Mouse (Mus musculus): ENCODE results near the gene Naif1. TPM values are rescaled to one million over a fixed set of nuclear protein-coding genes. Genes with fewer than 3 reads are reported as not detected.
A peak's percentile ranks its signal among the peaks of the same experiment; 100 is the strongest.

The Naif1 gene
- polyA plus RNA-seq (2015; fragmentation: Nextera tagmentation; extraction: Ambion mirVana), result 6.5 and 6.8 TPM in 2 replicates

- H3K27ac ChIP-seq (ENCODE audit: low read length), result peak within 1 kb of the TSS; percentile 98
- 69% methylated on average over 15 of the region's 15 CpGs for WGBS
- H3K4me2 ChIP-seq (ENCODE audit: low read depth, low read length), result peak within 1 kb of the TSS; percentile 68
- H3K4me3 ChIP-seq (ENCODE audit: low read length), result peak within 1 kb of the TSS; percentile 80
- H3K27me3 ChIP-seq (ENCODE audit: control insufficient read depth, insufficient read depth, low read depth, low read length), result no peaks in the 10 kb centered on the region
- H3K4me1 ChIP-seq (replicated peaks; ENCODE audit: control insufficient read depth, insufficient read depth, low read length), result peaks cover 27% of the 10 kb centered on the region
- ATAC-seq (ENCODE audit: low read depth), result no peak
- H3K36me3 ChIP-seq (ENCODE audit: control insufficient read depth, insufficient read depth, low read length), result no peaks in the 10 kb centered on the region
- no peaks in the 10 kb centered on the region for H3K9me3 ChIP-seq (ENCODE audit: control insufficient read depth, low read length)
- peak within 1 kb of the TSS; percentile 81 for H3K9ac ChIP-seq (ENCODE audit: low read length)
Observed at GRCm38 (mm10) chr2:32449761-32450754, at the start of gene Naif1. Gene Naif1, plus strand, starts transcription at chr2:32450457.

DNA sequence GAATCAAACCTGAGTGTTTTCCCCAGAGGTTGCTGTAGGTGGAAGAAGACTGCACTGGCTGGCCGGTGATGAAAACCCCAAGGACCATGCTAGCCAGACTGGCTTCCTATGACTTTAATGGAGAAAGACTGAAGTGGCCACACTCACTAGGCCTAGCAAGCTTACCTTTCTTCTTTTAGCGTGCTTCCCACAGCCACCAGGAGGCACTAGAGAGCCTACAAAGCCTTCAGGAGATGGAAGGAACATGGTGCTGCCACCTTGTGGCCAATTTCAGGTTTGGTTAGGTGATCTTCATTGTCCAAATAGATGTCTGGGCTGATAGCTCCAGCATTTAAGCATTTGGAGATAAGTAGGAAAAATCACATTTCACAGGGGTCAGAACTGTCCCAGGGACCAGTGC, 45.6 kb upstream of the Naif1 start:
- H3K9me3 ChIP-seq (ENCODE audit: control insufficient read depth, low read length), result no peaks in the 10 kb centered on the region
- H3K4me3 ChIP-seq (ENCODE audit: low read length), result no peak overlapping the region
- H3K27me3 ChIP-seq (ENCODE audit: control insufficient read depth, insufficient read depth, low read depth, low read length), result no peaks in the 10 kb centered on the region
- H3K36me3 ChIP-seq (ENCODE audit: control insufficient read depth, insufficient read depth, low read length), result peaks cover 11% of the 10 kb centered on the region; the same call in 1 of the 2 replicates
- no peak overlapping the region for H3K4me2 ChIP-seq (ENCODE audit: low read depth, low read length)
- no peak overlapping the region for H3K9ac ChIP-seq (ENCODE audit: low read length)
- ATAC-seq (ENCODE audit: low read depth), result peak; percentile 29; the same call in 1 of the 2 replicates
- H3K4me1 ChIP-seq (replicated peaks; ENCODE audit: control insufficient read depth, insufficient read depth, low read length), result peaks cover 3% of the 10 kb centered on the region; the same call in 1 of the 2 replicates
- WGBS, result 18% methylated on average over 2 of the region's 2 CpGs
- no peak overlapping the region for H3K27ac ChIP-seq (ENCODE audit: low read length)

GRCm38 (mm10) chr2:32407144-32407824, 43.0 kb upstream of the Naif1 start:
- H3K4me1 ChIP-seq (replicated peaks; ENCODE audit: control insufficient read depth, insufficient read depth, low read length), result peaks cover 3% of the 10 kb centered on the region; the same call in 1 of the 2 replicates
- H3K4me2 ChIP-seq (ENCODE audit: low read depth, low read length), result no peak overlapping the region
- no peak for ATAC-seq (ENCODE audit: low read depth)
- no peak overlapping the region for H3K9ac ChIP-seq (ENCODE audit: low read length)
- no peak overlapping the region for H3K4me3 ChIP-seq (ENCODE audit: low read length)
- no peaks in the 10 kb centered on the region; the same call in 1 of the 2 replicates for H3K36me3 ChIP-seq (ENCODE audit: control insufficient read depth, insufficient read depth, low read length)
- WGBS, result 80% methylated on average over 7 of the region's 7 CpGs
- H3K27ac ChIP-seq (ENCODE audit: low read length), result no peak overlapping the region
- no peaks in the 10 kb centered on the region for H3K27me3 ChIP-seq (ENCODE audit: control insufficient read depth, insufficient read depth, low read depth, low read length)
- no peaks in the 10 kb centered on the region for H3K9me3 ChIP-seq (ENCODE audit: control insufficient read depth, low read length)

DNA sequence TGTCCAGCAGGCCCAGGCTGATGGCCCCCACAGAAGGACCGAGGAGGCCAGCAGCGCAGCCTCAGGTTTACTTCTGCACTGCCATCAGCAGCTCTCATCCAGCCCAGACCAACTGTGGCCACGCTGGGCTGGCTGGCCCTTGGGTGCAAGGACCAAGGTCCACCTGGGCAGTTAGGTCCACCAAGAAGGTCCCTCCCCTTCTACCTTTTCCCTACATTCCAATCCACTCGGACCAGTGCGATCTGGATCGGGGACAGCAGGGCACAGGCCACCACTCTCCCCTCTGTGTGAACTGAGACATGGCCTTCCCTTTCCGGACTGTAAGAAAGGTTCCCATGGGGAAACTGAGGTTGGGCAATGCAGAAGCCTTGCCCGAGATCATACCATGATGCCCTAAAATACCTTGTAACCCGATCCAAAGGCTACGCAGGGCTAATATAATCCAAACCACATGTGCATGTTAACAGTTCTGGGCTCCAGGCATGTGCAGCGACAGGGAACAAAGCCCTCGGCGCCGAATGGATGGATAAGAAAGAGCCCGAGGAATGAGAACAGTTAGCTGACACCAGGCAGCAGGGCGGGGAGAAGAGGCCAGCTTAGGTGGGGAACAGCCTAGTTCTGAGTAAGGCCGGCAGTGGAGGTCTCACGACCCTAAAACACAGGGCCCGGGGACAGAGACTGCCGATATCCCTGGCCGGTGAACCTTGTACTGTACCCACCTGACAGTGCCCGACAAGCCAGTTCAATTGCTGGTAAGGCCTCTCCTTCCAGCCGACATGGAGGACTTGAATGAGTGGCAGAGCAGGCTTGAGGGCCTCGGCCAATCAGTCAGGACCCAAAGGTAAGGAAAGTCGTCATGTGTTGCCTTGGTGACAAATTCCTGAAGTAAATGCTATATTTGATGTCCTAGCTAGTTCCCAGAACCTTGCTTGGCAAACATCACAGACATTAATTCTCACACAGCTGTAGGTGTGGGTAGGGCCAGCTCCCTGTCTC, 41.5 kb upstream of the Naif1 start:
- no peak overlapping the region for H3K4me2 ChIP-seq (ENCODE audit: low read depth, low read length)
- H3K4me1 ChIP-seq (replicated peaks; ENCODE audit: control insufficient read depth, insufficient read depth, low read length), result peaks cover 3% of the 10 kb centered on the region; the same call in 1 of the 2 replicates
- peak overlapping the region; percentile 46; the same call in 1 of the 2 replicates for H3K9ac ChIP-seq (ENCODE audit: low read length)
- peak; percentile 63 for ATAC-seq (ENCODE audit: low read depth)
- no peaks in the 10 kb centered on the region for H3K9me3 ChIP-seq (ENCODE audit: control insufficient read depth, low read length)
- 50% methylated on average over 25 of the region's 25 CpGs for WGBS
- no peaks in the 10 kb centered on the region for H3K27me3 ChIP-seq (ENCODE audit: control insufficient read depth, insufficient read depth, low read depth, low read length)
- H3K27ac ChIP-seq (ENCODE audit: low read length), result peak overlapping the region; percentile 52
- H3K4me3 ChIP-seq (ENCODE audit: low read length), result no peak overlapping the region
- no peaks in the 10 kb centered on the region; the same call in 1 of the 2 replicates for H3K36me3 ChIP-seq (ENCODE audit: control insufficient read depth, insufficient read depth, low read length)

DNA sequence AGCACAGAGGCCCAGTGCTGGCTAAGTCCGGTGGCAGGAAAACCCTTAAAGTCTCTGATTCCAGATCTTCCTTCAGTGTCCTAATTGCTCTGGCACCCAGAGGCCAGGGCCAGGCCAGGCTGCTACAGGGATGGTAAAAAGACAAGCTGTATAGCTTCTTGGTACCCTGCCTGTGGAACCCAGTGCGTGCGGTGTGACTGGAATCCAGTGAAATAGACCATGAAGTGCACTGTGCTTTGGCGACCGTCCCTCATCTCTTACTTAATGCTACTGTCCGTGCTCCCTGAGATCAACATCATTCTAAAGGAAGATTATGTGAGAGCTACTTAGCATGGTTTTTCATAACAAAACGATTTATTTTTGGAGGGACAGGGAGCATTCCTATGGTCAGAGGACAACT, 38.9 kb upstream of the Naif1 start:
- Histone ChIP-seq H3K27me3 (ENCODE audit: control insufficient read depth, insufficient read depth, low read depth, low read length) (no peaks in the 10 kb centered on the region), H3K27ac (ENCODE audit: low read length) (no peak overlapping the region), H3K9me3 (ENCODE audit: control insufficient read depth, low read length) (no peaks in the 10 kb centered on the region), H3K4me1 (replicated peaks; ENCODE audit: control insufficient read depth, insufficient read depth, low read length) (peaks cover 3% of the 10 kb centered on the region; the same call in 1 of the 2 replicates), H3K9ac (ENCODE audit: low read length) (no peak overlapping the region), H3K36me3 (ENCODE audit: control insufficient read depth, insufficient read depth, low read length) (peaks cover 8% of the 10 kb centered on the region), H3K4me2 (ENCODE audit: low read depth, low read length) (no peak overlapping the region), H3K4me3 (ENCODE audit: low read length) (no peak overlapping the region)
- 75% methylated on average over 7 of the region's 7 CpGs for WGBS
- ATAC-seq (ENCODE audit: low read depth), result no peak

DNA sequence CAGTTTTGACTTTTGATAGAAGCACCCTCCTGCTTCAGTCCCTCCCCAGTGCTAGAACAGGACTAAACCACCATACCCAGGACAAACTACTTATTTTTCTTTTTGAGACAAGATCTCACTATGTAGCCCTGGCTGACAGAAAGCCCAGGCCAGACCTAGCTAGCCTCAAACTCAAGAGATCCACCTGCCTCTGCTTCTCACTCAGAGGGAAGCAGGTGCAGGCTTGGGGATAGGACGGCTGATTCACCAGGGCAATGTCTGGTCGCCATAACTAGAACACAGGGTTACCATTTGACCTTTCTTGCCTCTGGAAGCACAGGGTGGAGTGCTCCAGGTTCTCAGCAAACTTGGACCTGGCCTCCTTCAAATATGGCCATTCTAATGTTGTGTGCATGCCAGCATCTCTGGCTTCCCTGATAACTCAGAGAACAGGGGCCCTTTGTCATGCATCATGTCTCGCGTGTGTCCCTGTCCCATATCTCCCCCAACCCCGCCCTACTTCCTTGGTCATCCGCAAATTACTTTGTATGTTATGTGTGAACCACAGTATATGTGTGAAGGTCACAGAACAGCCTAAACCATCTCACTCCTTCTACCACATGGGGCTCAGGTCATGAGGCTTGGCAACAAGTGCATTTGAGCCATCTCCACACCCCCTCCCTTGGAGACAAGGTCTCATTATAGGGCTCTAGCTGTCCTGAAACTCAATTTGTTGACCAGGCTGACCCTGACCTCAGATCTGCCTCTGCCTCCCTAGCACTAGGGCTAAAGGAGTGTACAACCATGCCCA, 37.3 kb upstream of the Naif1 start:
- Histone ChIP-seq H3K9me3 (ENCODE audit: control insufficient read depth, low read length) (no peaks in the 10 kb centered on the region), H3K4me1 (replicated peaks; ENCODE audit: control insufficient read depth, insufficient read depth, low read length) (peaks cover 3% of the 10 kb centered on the region; the same call in 1 of the 2 replicates), H3K27ac (ENCODE audit: low read length) (no peak overlapping the region), H3K4me3 (ENCODE audit: low read length) (no peak overlapping the region), H3K27me3 (ENCODE audit: control insufficient read depth, insufficient read depth, low read depth, low read length) (no peaks in the 10 kb centered on the region), H3K4me2 (ENCODE audit: low read depth, low read length) (no peak overlapping the region), H3K9ac (ENCODE audit: low read length) (no peak overlapping the region), H3K36me3 (ENCODE audit: control insufficient read depth, insufficient read depth, low read length) (peaks cover 15% of the 10 kb centered on the region)
- ATAC-seq (ENCODE audit: low read depth), result no peak
- 83% methylated on average over 6 of the region's 6 CpGs for WGBS

GRCm38 (mm10) chr2:32413936-32414335, 36.3 kb upstream of the Naif1 start:
- WGBS, result 28% methylated on average over 5 of the region's 5 CpGs
- no peak overlapping the region for H3K27ac ChIP-seq (ENCODE audit: low read length)
- no peaks in the 10 kb centered on the region for H3K27me3 ChIP-seq (ENCODE audit: control insufficient read depth, insufficient read depth, low read depth, low read length)
- H3K4me1 ChIP-seq (replicated peaks; ENCODE audit: control insufficient read depth, insufficient read depth, low read length), result no peaks in the 10 kb centered on the region
- peaks cover 21% of the 10 kb centered on the region for H3K36me3 ChIP-seq (ENCODE audit: control insufficient read depth, insufficient read depth, low read length)
- ATAC-seq (ENCODE audit: low read depth), result peak; percentile 60
- H3K4me2 ChIP-seq (ENCODE audit: low read depth, low read length), result no peak overlapping the region
- H3K4me3 ChIP-seq (ENCODE audit: low read length), result no peak overlapping the region
- H3K9me3 ChIP-seq (ENCODE audit: control insufficient read depth, low read length), result no peaks in the 10 kb centered on the region
- no peak overlapping the region for H3K9ac ChIP-seq (ENCODE audit: low read length)

GRCm38 (mm10) chr2:32415801-32416200, 34.5 kb upstream of the Naif1 start:
- Histone ChIP-seq H3K4me1 (replicated peaks; ENCODE audit: control insufficient read depth, insufficient read depth, low read length) (no peaks in the 10 kb centered on the region), H3K36me3 (ENCODE audit: control insufficient read depth, insufficient read depth, low read length) (peaks cover 22% of the 10 kb centered on the region), H3K4me3 (ENCODE audit: low read length) (no peak overlapping the region), H3K27me3 (ENCODE audit: control insufficient read depth, insufficient read depth, low read depth, low read length) (no peaks in the 10 kb centered on the region), H3K27ac (ENCODE audit: low read length) (no peak overlapping the region), H3K9me3 (ENCODE audit: control insufficient read depth, low read length) (no peaks in the 10 kb centered on the region), H3K4me2 (ENCODE audit: low read depth, low read length) (no peak overlapping the region), H3K9ac (ENCODE audit: low read length) (no peak overlapping the region)
- 91% methylated on average over 12 of the region's 12 CpGs for WGBS
- no peak for ATAC-seq (ENCODE audit: low read depth)

Data from lung, embryonic 16.5 days (tissue).